Mouse (Mus musculus): Measurements from ENCODE around the gene Slc4a10.

The Slc4a10 gene

GRCm38 (mm10) chr2:62279777-62280176 is 233.5 kb downstream of the Slc4a10 start:
- no peak for DNase-seq (ENCODE audit: low read depth)

GRCm38 (mm10) chr2:62285026-62285425 is 238.8 kb downstream of the Slc4a10 start:
- no peak for DNase-seq (ENCODE audit: low read depth)

- DNase-seq (ENCODE audit: low read depth): no peak
Measured at GRCm38 (mm10) chr2:62285847-62286246, 239.6 kb downstream of the Slc4a10 start.

- DNase-seq (ENCODE audit: low read depth): no peak
Measured at GRCm38 (mm10) chr2:62287532-62287931, 241.3 kb downstream of the Slc4a10 start.

GRCm38 (mm10) chr2:62293846-62294245 is 247.6 kb downstream of the Slc4a10 start:
- DNase-seq (ENCODE audit: low read depth): no peak

GRCm38 (mm10) chr2:62301716-62302115 is 255.5 kb downstream of the Slc4a10 start:
- DNase-seq (ENCODE audit: low read depth): no peak

- no peak for DNase-seq (ENCODE audit: low read depth)
Measured at GRCm38 (mm10) chr2:62306978-62307377, 260.7 kb downstream of the Slc4a10 start.

GRCm38 (mm10) chr2:62307477-62307876 is 261.2 kb downstream of the Slc4a10 start:
- no peak for DNase-seq (ENCODE audit: low read depth)

- no peak for DNase-seq (ENCODE audit: low read depth)
Measured at GRCm38 (mm10) chr2:62316930-62317329, 270.7 kb downstream of the Slc4a10 start.

- no peak for DNase-seq (ENCODE audit: low read depth)
Measured at GRCm38 (mm10) chr2:62319489-62319888, 273.2 kb downstream of the Slc4a10 start.

GRCm38 (mm10) chr2:62323078-62323637 is 276.9 kb downstream of the Slc4a10 start:
- no peak for DNase-seq (ENCODE audit: low read depth)

GRCm38 (mm10) chr2:62325388-62325787 is 279.1 kb downstream of the Slc4a10 start:
- DNase-seq (ENCODE audit: low read depth): no peak

GRCm38 (mm10) chr2:62331913-62332312 is 285.7 kb downstream of the Slc4a10 start:
- DNase-seq (ENCODE audit: low read depth): no peak

- no peak for DNase-seq (ENCODE audit: low read depth)
Measured at GRCm38 (mm10) chr2:62332465-62332864, 286.2 kb downstream of the Slc4a10 start.

GRCm38 (mm10) chr2:62334397-62335243 is 288.4 kb downstream of the Slc4a10 start:
- DNase-seq (ENCODE audit: low read depth): no peak

GRCm38 (mm10) chr2:62337086-62337485 is 290.8 kb downstream of the Slc4a10 start:
- DNase-seq (ENCODE audit: low read depth): no peak

- no peak for DNase-seq (ENCODE audit: low read depth)
Measured at GRCm38 (mm10) chr2:62339222-62339944, 293.1 kb downstream of the Slc4a10 start.

GRCm38 (mm10) chr2:62341061-62341733 is 294.9 kb downstream of the Slc4a10 start:
- DNase-seq (ENCODE audit: low read depth): no peak

GRCm38 (mm10) chr2:62341734-62342128 is 295.5 kb downstream of the Slc4a10 start:
- DNase-seq (ENCODE audit: low read depth): no peak

GRCm38 (mm10) chr2:62344367-62344766 is 298.1 kb downstream of the Slc4a10 start:
- no peak for DNase-seq (ENCODE audit: low read depth)

- DNase-seq (ENCODE audit: low read depth): no peak
Measured at GRCm38 (mm10) chr2:62346771-62347170, 300.5 kb downstream of the Slc4a10 start.

GRCm38 (mm10) chr2:62347762-62348161 is 301.5 kb downstream of the Slc4a10 start:
- no peak for DNase-seq (ENCODE audit: low read depth)

Data from fibroblast of lung, adult 2 months (primary cell).